Mouse (Mus musculus): Measurements from ENCODE around the gene Eif2a.
"Not testable (repeated sequence)": the region's sequence is repeated elsewhere in the genome, so short reads cannot be mapped to it uniquely, and the experiment has no call there.

The Eif2a gene

GRCm38 (mm10) chr3:58523386-58523785 is 2.2 kb upstream of the Eif2a start:
- no peak for DNase-seq

DNA sequence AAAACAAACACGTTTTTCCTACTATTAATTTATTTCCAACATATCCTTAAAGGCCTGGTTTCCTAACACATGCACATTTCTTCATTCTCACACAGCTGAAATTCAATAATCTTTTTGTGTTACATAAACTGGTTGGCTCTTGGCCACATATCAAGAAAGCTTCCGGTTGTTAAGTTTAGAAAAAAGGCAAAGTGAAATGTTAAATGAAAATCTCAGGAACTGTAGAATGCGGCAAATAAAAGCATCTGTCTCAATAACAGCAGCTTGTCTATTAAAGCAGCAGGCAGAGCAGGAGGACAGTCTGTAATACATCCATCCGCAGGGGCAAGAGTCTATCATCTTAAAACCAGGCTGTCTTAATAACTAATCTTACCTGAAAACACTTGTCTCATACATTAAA is 1.4 kb upstream of the Eif2a start:
- DNase-seq, result no peak

GRCm38 (mm10) chr3:58525166-58525565 is 455 bp upstream of the Eif2a start:
- no peak for DNase-seq

DNA sequence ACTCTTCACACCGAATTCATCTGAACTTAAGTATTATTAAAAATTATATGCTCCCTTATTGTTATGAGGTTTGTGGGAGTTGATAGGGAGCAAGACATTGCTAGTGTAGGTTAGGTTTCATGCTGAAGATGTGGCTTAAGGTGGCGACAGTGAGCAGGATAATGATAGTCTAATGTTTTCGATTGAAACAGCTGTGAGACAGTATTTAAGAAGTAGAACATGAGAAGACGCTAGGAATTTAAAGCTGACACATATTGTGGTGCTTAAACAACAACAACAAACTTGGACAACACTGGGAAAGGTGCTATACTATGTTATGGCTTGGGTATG is 752 bp downstream of the Eif2a start:
- no peak for DNase-seq

GRCm38 (mm10) chr3:58536573-58536972 is 11.0 kb downstream of the Eif2a start:
- no peak for DNase-seq

- DNase-seq, result no peak
Observed at GRCm38 (mm10) chr3:58552001-58552811, 26.6 kb downstream of the Eif2a start.

DNA sequence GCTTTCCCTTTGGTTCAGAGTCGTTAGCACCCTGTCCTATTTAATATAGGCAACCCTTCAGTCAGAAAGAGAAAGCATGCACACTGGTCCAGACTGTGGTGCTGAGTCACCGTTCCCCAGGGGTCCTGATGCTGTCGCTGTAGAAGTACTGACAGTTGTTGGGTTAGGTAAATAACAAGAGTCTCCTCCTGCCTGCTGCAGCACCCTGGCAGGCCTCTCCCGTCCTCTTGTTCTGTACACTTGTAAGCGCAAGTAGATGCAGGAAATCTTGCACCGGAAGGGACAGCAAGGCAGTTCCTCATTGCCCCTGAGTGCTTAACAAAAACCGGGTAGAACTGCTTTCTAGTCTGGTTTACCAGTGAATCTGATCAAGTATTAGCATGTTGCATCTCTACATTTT is 31.0 kb downstream of the Eif2a start:
- DNase-seq, result no peak

GRCm38 (mm10) chr3:58559887-58560286 is 34.3 kb downstream of the Eif2a start:
- no peak for DNase-seq

GRCm38 (mm10) chr3:58561437-58561836 is 35.8 kb downstream of the Eif2a start:
- DNase-seq, result no peak

DNA sequence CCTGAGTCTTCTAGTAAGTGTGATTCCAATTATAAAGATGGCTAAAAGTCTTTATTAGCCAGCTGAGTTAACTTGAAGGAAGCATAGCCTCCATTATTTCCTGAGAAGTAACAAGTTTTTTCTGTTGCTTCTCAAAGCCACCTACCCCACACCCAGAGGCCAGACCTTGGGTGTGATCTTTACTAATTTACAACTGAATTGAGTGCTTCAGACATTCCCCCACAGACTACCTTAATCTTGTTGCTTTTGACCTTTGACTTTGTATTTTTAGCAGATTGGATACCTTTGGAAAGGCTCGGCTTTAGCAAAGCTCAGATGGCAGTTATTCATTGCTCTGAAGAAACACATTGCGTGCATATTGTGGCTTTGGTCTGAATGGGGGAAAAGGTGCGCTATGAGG is 45.2 kb downstream of the Eif2a start:
- DNase-seq, result no peak

DNA sequence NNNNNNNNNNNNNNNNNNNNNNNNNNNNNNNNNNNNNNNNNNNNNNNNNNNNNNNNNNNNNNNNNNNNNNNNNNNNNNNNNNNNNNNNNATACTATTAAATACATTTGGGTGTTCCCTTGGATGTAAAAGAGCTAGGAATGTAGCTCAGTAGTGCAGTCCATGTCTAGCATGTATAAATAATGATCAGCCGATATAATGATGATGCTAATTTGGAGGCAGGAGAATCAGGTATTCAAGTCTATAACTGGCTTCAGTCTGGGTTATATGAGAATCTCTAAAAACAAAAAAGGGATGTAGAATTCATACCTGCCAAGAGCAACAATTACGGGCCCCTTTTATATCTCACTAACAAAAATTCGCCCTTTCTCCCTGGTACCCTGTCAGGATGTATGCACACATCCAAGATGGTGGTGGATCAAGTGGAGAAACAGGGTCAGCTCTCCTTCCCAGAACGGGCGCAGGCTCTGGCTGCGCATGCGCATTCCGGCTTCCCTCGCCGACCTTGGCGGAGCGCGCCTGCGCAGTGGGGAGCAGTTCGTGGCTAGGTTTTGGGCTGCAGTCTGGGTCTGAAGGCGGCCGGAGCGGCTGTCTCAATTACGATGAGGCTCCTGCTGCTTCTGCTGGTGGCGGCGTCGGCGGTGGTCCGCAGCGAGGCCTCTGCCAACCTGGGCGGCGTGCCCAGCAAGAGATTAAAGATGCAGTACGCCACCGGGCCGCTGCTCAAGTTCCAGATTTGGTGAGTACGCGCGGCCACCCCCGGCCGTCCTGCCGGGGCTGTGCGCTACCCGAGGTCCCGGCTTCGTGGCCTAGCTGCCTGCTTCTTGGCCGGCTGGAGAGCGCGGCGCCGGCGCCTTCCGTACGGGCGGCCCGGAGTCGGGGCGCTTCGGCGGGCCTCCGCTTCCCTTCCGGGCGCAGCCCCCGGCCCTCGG is 50.8 kb downstream of the Eif2a start, which contains the start of gene Selenot:
Gene Selenot (plus strand): TSS at position 500 of the 930 bp plus-strand sequence.
- peak; percentile 96 to 98 for DNase-seq

GRCm38 (mm10) chr3:58577067-58577503 is 51.5 kb downstream of the Eif2a start:
- peak; percentile 58 to 73 for DNase-seq

DNA sequence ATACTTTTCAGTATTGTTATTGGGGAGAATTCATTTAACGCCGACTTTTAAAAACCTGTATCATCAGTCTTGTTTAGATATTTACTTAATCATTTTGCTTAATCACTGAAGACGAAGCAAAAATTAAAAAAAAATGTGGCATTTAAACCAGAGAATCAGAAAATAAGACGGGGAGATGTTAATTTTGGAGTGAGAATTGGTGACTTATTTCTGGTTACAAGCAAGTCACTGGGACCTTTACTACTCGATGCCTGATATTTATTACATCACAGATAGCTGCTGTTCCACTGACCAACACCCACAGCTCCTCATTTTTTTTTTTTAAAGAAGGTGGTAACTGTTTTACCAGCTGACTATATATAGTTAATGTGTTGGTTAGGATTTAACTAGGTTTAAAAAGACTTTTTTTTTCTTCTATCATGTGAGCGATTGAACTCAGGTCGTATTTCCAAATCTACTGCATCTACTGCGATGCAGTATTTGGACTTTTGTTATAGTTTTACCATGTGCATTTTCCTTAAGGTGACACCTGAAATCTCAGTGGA is 52.0 kb downstream of the Eif2a start:
- DNase-seq, result peak in 1 of 2 experiments; percentile 42

- no peak for DNase-seq
Observed at GRCm38 (mm10) chr3:58581530-58581929, 55.9 kb downstream of the Eif2a start.

DNA sequence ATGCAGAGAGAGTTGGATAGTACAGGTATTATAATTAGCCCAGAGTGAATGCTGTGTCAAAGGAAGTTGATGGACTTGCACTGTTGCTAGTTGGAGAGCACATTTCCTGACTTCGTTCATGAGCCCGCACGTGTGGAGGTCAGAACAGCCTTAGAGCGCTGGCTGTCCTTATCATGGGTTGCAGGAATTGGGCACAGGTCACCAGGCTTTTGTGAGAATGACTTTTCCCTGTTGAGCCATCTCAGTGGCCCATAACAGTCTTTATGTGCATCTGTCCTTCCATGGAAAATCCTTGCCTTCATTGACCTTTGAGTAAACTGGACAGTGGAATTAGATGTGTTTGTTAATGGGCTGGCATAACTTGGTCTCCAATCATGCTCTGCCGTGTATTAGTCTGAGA is 56.7 kb downstream of the Eif2a start:
- peak in 1 of 2 experiments; percentile 10 for DNase-seq

DNA sequence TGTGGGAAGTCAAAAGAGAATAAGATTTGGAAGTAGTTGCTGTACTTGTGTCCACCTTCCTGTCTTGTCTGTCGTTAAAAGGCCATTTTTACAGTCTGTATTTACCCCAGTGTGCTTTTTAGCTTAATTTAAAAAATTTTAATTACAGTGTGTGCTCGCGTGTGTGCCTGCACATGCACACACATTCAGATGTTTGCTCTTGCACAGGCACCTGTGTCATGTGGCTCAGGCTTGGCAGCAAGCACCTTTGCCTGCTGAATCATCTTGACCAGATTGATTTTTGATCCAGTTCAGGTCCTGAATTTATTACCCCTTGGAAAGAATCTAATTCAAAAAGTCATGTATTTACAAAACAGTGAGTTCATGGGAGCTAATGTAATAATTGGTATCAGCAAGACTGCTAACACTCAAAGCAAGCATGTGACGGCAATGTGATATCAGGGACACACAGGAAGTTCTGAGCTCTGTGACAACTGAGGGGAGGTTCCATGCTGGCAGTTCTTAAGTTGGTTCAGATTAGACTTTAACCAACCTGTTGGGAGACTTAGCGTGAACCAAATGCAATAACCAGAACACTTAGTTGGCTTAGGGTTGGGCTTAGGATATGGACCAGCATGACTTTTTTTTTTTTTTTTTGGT is 57.3 kb downstream of the Eif2a start:
- peak; percentile 47 to 54 for DNase-seq

GRCm38 (mm10) chr3:58590544-58590943 is 64.9 kb downstream of the Eif2a start:
- DNase-seq, result not testable (repeated sequence)

DNA sequence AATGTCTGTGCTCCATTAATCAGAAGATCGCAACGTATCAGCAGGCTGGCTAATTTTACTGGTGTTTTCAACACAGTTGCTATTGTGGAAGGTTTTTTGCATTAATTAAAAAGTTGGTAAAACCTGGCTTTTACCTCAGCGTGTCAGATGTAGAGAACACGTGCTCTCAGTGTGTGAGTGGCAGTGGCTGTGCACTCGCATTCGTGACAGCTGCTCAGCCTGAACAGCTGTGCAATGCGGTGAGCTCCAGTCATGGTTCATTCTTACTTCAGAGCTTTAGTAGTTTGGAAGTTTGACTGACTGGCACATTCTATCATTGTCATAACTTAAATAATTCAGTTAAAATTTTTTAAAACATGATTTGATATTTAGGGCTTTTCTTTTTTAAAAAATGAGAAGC is 67.0 kb downstream of the Eif2a start:
- DNase-seq, result not testable (repeated sequence)

DNA sequence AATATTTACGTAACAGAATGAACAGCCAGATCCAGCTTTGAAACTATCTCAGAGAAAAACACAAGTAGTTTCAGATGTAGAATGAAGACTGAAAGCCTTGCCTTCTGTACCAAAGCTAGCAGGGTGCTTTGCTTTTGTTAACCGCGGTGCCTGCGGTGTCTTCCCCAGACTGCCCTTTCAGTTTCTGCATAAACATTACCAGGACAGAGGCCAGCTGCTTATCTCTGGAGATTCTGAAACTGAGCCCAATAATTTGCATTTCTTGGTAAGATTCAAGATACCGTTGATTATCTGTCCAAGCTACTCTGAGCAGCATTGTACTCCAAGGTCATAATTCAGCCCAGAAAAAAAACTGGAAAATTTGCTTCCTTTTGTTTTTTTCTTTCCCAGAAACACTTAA is 68.0 kb downstream of the Eif2a start:
- DNase-seq, result no peak

Measured in kidney, postnatal 36 days (tissue).